Mouse (Mus musculus) lung, postnatal 0 days (tissue): ENCODE measurements around the gene Spn.

Source experiments
- CTCF ChIP-seq: IDR thresholded peaks from 2 replicates; pipeline ENCODE4 v1.5.1; 2016; ENCODE audit warnings: antibody characterized with exemption, mild to moderate bottlenecking
- EP300 ChIP-seq: IDR thresholded peaks from 2 replicates; pipeline ENCODE4 v1.6.1; 2016; ENCODE audit warnings: antibody characterized with exemption, mild to moderate bottlenecking, control low read depth

- no peak for TF ChIP-seq CTCF
- TF ChIP-seq EP300, result no peak
These were observed 46.3 kb downstream of the Spn start, which contains the start of gene AI467606 for GRCm38 (mm10) chr7:127091114-127091896.
